ENCODE assay signal across 14 mouse cellular contexts in the genomic region with DNA sequence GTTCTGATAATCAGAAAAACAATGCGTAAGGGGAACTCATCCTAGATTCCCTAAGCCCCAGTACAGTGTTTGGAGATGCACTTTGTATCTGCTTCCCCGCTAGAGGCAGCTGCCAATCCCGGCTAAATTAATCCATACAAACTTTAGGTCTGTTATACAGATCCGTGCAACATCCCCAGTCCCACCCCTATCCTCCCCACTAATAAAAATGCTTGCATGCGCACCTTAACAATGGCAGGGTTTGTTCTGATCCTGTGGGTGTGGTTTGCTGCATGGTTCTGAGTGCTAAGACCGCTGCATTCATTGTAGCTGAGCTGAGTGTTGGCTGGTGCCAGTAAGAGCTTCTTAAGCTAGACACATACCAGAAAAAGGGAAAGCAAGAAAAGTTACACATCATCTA.
DNase-seq lines count a peak whose midpoint lies in the region; ATAC-seq and TF ChIP-seq lines count a peak whose summit lies in the region.
"Had no signal": no experiment of that assay in that cellular context is flagged by ENCODE, and none has a peak within 500 bp of the region (broad histone marks: within the 10 kb centered on the region; RNA-seq: fewer than 3 reads in every experiment).

No protein-coding gene starts in this region.

- 47% methylated on average over 6 of the region's 6 CpGs for whole genome bisulfite sequencing in kidney, embryonic 16.5 days
- WGBS in kidney, adult 2 months: 78% methylated on average over 6 of the region's 6 CpGs
- WGBS in forebrain, embryonic 16.5 days: 32% methylated on average over 6 of the region's 6 CpGs
- WGBS in midbrain, embryonic 15.5 days: 52% methylated on average over 6 of the region's 6 CpGs

- no peak for TF ChIP-seq CTCF in kidney, adult 2 months (conservative IDR thresholded peaks at IDR 0.05; ENCODE audit: insufficient read depth, insufficient read length, low read depth, low read length)
- no peak for TF ChIP-seq CTCF in brain, embryonic 14.5 days (IDR thresholded peaks at IDR 0.05; ENCODE audit: borderline replicate concordance, extremely low read depth, insufficient read depth, insufficient read length)

- DNase-seq in kidney, adult 2 months: no peak
- peak; percentile 65 for DNase-seq in brain, embryonic 14.5 days (ENCODE audit: low read depth)
- DNase-seq in urinary bladder, postnatal 25 days (ENCODE audit: low spot score): no peak
- no peak for DNase-seq in adipocyte (ENCODE audit: low spot score)
- DNase-seq: heart, postnatal 14 days; kidney, adult 11 months; lung, adult 2 months; right cerebral cortex, postnatal 4 days; thymus, postnatal 25 days had no signal

- H3K4me1 ChIP-seq in kidney, embryonic 16.5 days (ENCODE audit: insufficient read depth, low read length): no peaks in the 10 kb centered on the region
- H3K4me1 ChIP-seq in kidney, adult 2 months (ENCODE audit: control insufficient read depth, insufficient read depth, low read length): no peaks in the 10 kb centered on the region
- peaks cover 6% of the 10 kb centered on the region; the same call in 1 of the 2 replicates for H3K4me1 ChIP-seq in forebrain, embryonic 16.5 days (replicated peaks; ENCODE audit: control insufficient read depth, insufficient read depth, low read length)
- no peaks in the 10 kb centered on the region for H3K4me1 ChIP-seq in midbrain, embryonic 15.5 days

- TF ChIP-seq POLR2A in kidney, adult 2 months (IDR thresholded peaks at IDR 0.05; ENCODE audit: low read depth, low read length): no peak
- TF ChIP-seq POLR2A in brain, embryonic 14.5 days (IDR thresholded peaks at IDR 0.05; ENCODE audit: borderline replicate concordance, extremely low read depth, insufficient read depth, insufficient read length, poor library complexity, severe bottlenecking): no peak

- H3K4me2 ChIP-seq in kidney, embryonic 16.5 days (replicated peaks; ENCODE audit: low read depth, low read length): peak overlapping the region; percentile 47
- peak overlapping the region; percentile 51 for H3K4me2 ChIP-seq in forebrain, embryonic 16.5 days (ENCODE audit: low read length)
- peak overlapping the region; percentile 29 for H3K4me2 ChIP-seq in midbrain, embryonic 15.5 days

- H3K36me3 ChIP-seq in kidney, embryonic 16.5 days (ENCODE audit: insufficient read depth, low read length): no peaks in the 10 kb centered on the region
- peaks cover 2% of the 10 kb centered on the region for H3K36me3 ChIP-seq in kidney, adult 2 months (ENCODE audit: control insufficient read depth, insufficient read depth, low read length)
- H3K36me3 ChIP-seq in forebrain, embryonic 16.5 days (ENCODE audit: control insufficient read depth, insufficient read depth): no peaks in the 10 kb centered on the region
- no peaks in the 10 kb centered on the region for H3K36me3 ChIP-seq in midbrain, embryonic 15.5 days (replicated peaks)

- no peaks in the 10 kb centered on the region for H3K27me3 ChIP-seq in kidney, embryonic 16.5 days (ENCODE audit: insufficient read depth, low read length)
- no peaks in the 10 kb centered on the region for H3K27me3 ChIP-seq in kidney, adult 2 months (replicated peaks; ENCODE audit: control insufficient read depth, insufficient read depth, low read length)
- no peaks in the 10 kb centered on the region for H3K27me3 ChIP-seq in forebrain, embryonic 16.5 days (replicated peaks; ENCODE audit: control insufficient read depth, insufficient read depth, low read length)
- H3K27me3 ChIP-seq in midbrain, embryonic 15.5 days (replicated peaks): no peaks in the 10 kb centered on the region

- no peak overlapping the region for H3K27ac ChIP-seq in kidney, embryonic 16.5 days (ENCODE audit: low read length)
- no peak overlapping the region for H3K27ac ChIP-seq in kidney, adult 2 months (ENCODE audit: insufficient read depth, low read depth, low read length)
- no peak overlapping the region for H3K27ac ChIP-seq in forebrain, embryonic 16.5 days (ENCODE audit: low read length)
- H3K27ac ChIP-seq in midbrain, embryonic 15.5 days: no peak overlapping the region

- no peak overlapping the region for H3K9ac ChIP-seq in kidney, embryonic 16.5 days (replicated peaks; ENCODE audit: low read length)
- 0 out of 2 replicates have a peak overlapping the region, but pooled peaks have one; percentile 17 for H3K9ac ChIP-seq in forebrain, embryonic 16.5 days (replicated peaks; ENCODE audit: low read depth, low read length)
- H3K9ac ChIP-seq in midbrain, embryonic 15.5 days: no peak overlapping the region

- H3K4me3 ChIP-seq in kidney, embryonic 16.5 days (ENCODE audit: low read length): peak overlapping the region; percentile 17
- no peak overlapping the region for H3K4me3 ChIP-seq in kidney, adult 2 months (ENCODE audit: insufficient read depth, low read depth, low read length)
- peak overlapping the region; percentile 30 for H3K4me3 ChIP-seq in forebrain, embryonic 16.5 days (replicated peaks; ENCODE audit: low read length)
- H3K4me3 ChIP-seq in midbrain, embryonic 15.5 days: peak overlapping the region; percentile 12
- H3K4me3 ChIP-seq: erythroblast, embryonic 14.5 days had no signal

- H3K9me3 ChIP-seq in kidney, embryonic 16.5 days (ENCODE audit: low read length): no peaks in the 10 kb centered on the region
- no peaks in the 10 kb centered on the region for H3K9me3 ChIP-seq in forebrain, embryonic 16.5 days (ENCODE audit: control insufficient read depth, low read length)
- no peaks in the 10 kb centered on the region for H3K9me3 ChIP-seq in midbrain, embryonic 15.5 days

- no peak for ATAC-seq in kidney, embryonic 16.5 days (ENCODE audit: low FRiP score, low TSS enrichment)
- ATAC-seq in forebrain, embryonic 16.5 days: peak; percentile 73
- ATAC-seq in midbrain, embryonic 15.5 days (replicated peaks): 0 out of 2 replicates have a peak, but pooled peaks have one; percentile 39
- ATAC-seq: CD4-positive, CD25-positive, alpha-beta regulatory T cell, adult 4 months had no signal
